In the genomic region with DNA sequence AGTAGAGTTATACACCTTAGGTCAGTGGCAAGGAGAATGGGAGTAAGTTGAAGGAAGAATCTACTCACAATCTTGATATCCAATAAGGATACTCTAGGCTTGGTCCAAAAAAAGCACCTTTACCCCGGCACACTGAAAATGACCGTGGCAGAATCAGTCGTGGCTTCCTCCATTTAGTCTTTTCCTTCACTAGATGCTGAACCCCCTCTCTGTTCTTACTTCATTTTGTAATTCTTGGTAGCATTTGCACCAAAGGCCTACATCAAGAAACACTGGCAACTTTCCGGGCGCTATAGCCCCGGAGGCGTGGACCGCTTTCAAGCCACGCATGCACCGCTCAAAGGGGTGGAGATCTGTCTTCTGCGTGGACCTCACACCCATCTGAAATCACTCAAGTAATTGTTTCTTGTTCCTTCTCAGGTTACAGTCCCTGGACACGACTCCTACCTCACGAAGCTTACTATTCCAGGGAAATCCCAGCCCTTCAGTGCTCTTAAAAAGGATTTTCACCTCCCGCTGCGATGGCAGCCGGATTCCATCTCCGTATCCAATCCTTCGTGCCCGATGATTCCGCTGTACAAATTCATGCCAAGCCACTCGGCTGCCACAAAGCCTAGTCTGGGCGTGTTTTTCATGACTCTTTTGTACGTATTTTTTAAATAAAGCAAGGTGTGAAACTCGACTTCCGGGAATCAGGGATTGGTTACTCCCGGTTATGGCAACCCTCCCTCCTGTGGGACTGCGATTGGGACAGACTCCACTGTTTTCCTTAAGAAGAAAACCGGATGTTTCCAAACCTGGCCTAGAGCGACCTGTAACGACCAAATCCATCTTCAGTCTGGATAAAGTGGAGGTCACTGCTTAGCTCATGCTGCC, we compare ENCODE assay signal across 19 mouse cellular contexts. TPM values are rescaled to one million over a fixed set of nuclear protein-coding genes. Genes with fewer than 3 reads are reported as not detected.
DNase-seq lines count a peak whose midpoint lies in the region; ATAC-seq and TF ChIP-seq lines count a peak whose summit lies in the region.
"Had no signal": no experiment of that assay in that cellular context is flagged by ENCODE, and none has a peak within 500 bp of the region (broad histone marks: within the 10 kb centered on the region; RNA-seq: fewer than 3 reads in every experiment).

No protein-coding gene starts in this region.

- H3K27ac ChIP-seq in testis, adult 2 months (ENCODE audit: control insufficient read depth, insufficient read depth, low read depth, low read length) = no peak overlapping the region
- H3K27ac ChIP-seq in embryonic facial prominence, embryonic 15.5 days (replicated peaks) = no peak overlapping the region
- H3K27ac ChIP-seq: gastrocnemius, adult 2 months; heart, embryonic 15.5 days; liver, embryonic 13.5 days; midbrain, embryonic 12.5 days; neural tube, embryonic 12.5 days had no signal

- H3K9me3 ChIP-seq in embryonic facial prominence, embryonic 15.5 days (replicated peaks) = no peaks in the 10 kb centered on the region
- H3K9me3 ChIP-seq: heart, embryonic 15.5 days; liver, embryonic 13.5 days; megakaryocyte, embryonic 14.5 days; midbrain, embryonic 12.5 days; neural tube, embryonic 12.5 days had no signal

- H3K36me3 ChIP-seq in testis, adult 2 months (ENCODE audit: control insufficient read depth, insufficient read depth, low read length) = no peaks in the 10 kb centered on the region
- 0 out of 2 replicates have a peak, but pooled peaks cover 8% of the 10 kb centered on the region for H3K36me3 ChIP-seq in embryonic facial prominence, embryonic 15.5 days
- H3K36me3 ChIP-seq: heart, embryonic 15.5 days; midbrain, embryonic 12.5 days; neural tube, embryonic 12.5 days had no signal

- 63% methylated on average over 30 of the region's 30 CpGs for WGBS in embryonic facial prominence, embryonic 15.5 days

- no peak for ATAC-seq in embryonic facial prominence, embryonic 15.5 days (ENCODE audit: insufficient number of reproducible peaks, low FRiP score, low TSS enrichment, low read depth)
- ATAC-seq: forebrain, embryonic 14.5 days; hindbrain, embryonic 16.5 days; Patski had no signal

- H3K4me2 ChIP-seq in embryonic facial prominence, embryonic 15.5 days (replicated peaks) = 0 out of 2 replicates have a peak overlapping the region, but pooled peaks have one; percentile 6
- H3K4me2 ChIP-seq: heart, embryonic 15.5 days; liver, embryonic 13.5 days; midbrain, embryonic 12.5 days; neural tube, embryonic 12.5 days had no signal

- no peak for DNase-seq in testis, postnatal 10 days (ENCODE audit: low spot score)
- DNase-seq in ZHBTc4 (ENCODE audit: low read depth, low spot score) = peak; percentile 58
- DNase-seq in layer of hippocampus, adult 18-20 months (ENCODE audit: low spot score in 2 of 2) = no peak
- DNase-seq in c-Kit-positive CD71-positive TER-119-positive erythroid progenitor cells, embryonic 14.5 days (ENCODE audit: low spot score) = no peak
- DNase-seq in right cerebral cortex, postnatal 4 days = no peak
- DNase-seq: layer of hippocampus, adult 9-11 months had no signal

- no peak for TF ChIP-seq CTCF in testis, adult 2 months (IDR thresholded peaks at IDR 0.05; ENCODE audit: control insufficient read depth, insufficient read depth, insufficient replicate concordance, low read depth, low read length)

- no peaks in the 10 kb centered on the region for H3K27me3 ChIP-seq in testis, adult 2 months (ENCODE audit: control insufficient read depth, insufficient read depth, low read length)
- no peaks in the 10 kb centered on the region for H3K27me3 ChIP-seq in embryonic facial prominence, embryonic 15.5 days
- H3K27me3 ChIP-seq: CH12.LX; heart, embryonic 15.5 days; liver, embryonic 13.5 days; neural tube, embryonic 12.5 days; Patski had no signal

- TF ChIP-seq POLR2A in testis, adult 2 months (IDR thresholded peaks at IDR 0.05; ENCODE audit: control insufficient read depth, low read depth, low read length) = no peak

- peak overlapping the region; percentile 7; the same call in 1 of the 2 replicates for H3K4me3 ChIP-seq in testis, adult 2 months (ENCODE audit: control insufficient read depth, low read depth, low read length)
- no peak overlapping the region for H3K4me3 ChIP-seq in embryonic facial prominence, embryonic 15.5 days (replicated peaks)
- H3K4me3 ChIP-seq: gastrocnemius, adult 2 months; heart, embryonic 15.5 days; liver, embryonic 13.5 days; megakaryocyte, embryonic 14.5 days; midbrain, embryonic 12.5 days; myocyte; neural tube, embryonic 12.5 days had no signal

- H3K4me1 ChIP-seq in testis, adult 2 months (ENCODE audit: control insufficient read depth, insufficient read depth, low read length) = peaks cover 2% of the 10 kb centered on the region; the same call in 1 of the 2 replicates
- 0 out of 2 replicates have a peak, but pooled peaks cover 3% of the 10 kb centered on the region for H3K4me1 ChIP-seq in embryonic facial prominence, embryonic 15.5 days
- H3K4me1 ChIP-seq: heart, embryonic 15.5 days; midbrain, embryonic 12.5 days; neural tube, embryonic 12.5 days had no signal

- no peak overlapping the region for H3K9ac ChIP-seq in embryonic facial prominence, embryonic 15.5 days
- H3K9ac ChIP-seq: heart, embryonic 15.5 days; liver, embryonic 13.5 days; midbrain, embryonic 12.5 days; neural tube, embryonic 12.5 days had no signal

RNA-seq across cellular contexts. Expression of a gene that starts 27.5 kb away (rescaled TPM):
- polyA plus RNA-seq in testis, adult 2 months (2012; rRNA removed) = 95.4 and 99.3 TPM in 2 replicates
- 43.9 and 57.8 TPM in 2 replicates for polyA plus RNA-seq in embryonic facial prominence, embryonic 15.5 days (2015; fragmentation: Nextera tagmentation; extraction: Ambion mirVana)
- 10 to 100 TPM; 54.3 to 61.9 TPM for total RNA-seq in layer of hippocampus, adult 18-20 months (2021)

RNA-seq across cellular contexts. Expression of a gene that starts 53.8 kb away (rescaled TPM):
- 0.77 and 2.5 TPM in 2 replicates for polyA plus RNA-seq in testis, adult 2 months (2012; rRNA removed)
- 60.5 and 68.7 TPM in 2 replicates for polyA plus RNA-seq in embryonic facial prominence, embryonic 15.5 days (2015; fragmentation: Nextera tagmentation; extraction: Ambion mirVana)
- total RNA-seq in layer of hippocampus, adult 18-20 months (2021) = 10 to 100 TPM in 1 of 2 experiments, 1 to 10 TPM in 1; 8.6 to 10.7 TPM

Comparison
In these comparisons a context has a peak if more than half of its experiments do, and no peak if none do; other contexts are left out.
1. RNA of a gene that starts 53.8 kb away (polyA plus RNA-seq): 60.5 to 68.7 TPM in embryonic facial prominence, embryonic 15.5 days; 0.77 to 2.5 TPM in testis, adult 2 months; every median in the first group is over 10 times any median in the second.